23 mouse cellular contexts compared by ENCODE assay signal in genomic region chr9:53972358-53972757, GRCm38 (mm10). TPM values are rescaled to one million over a fixed set of nuclear protein-coding genes. Genes with fewer than 3 reads are reported as not detected.
DNase-seq lines count a peak whose midpoint lies in the region; ATAC-seq and TF ChIP-seq lines count a peak whose summit lies in the region.
"Had no signal": no experiment of that assay in that cellular context is flagged by ENCODE, and none has a peak within 500 bp of the region (broad histone marks: within the 10 kb centered on the region; RNA-seq: fewer than 3 reads in every experiment).

No protein-coding gene starts in this region.

- peak overlapping the region; percentile 7; the same call in 1 of the 2 replicates for H3K4me2 ChIP-seq in forebrain, embryonic 14.5 days (ENCODE audit: low read length)
- H3K4me2 ChIP-seq in forebrain, embryonic 11.5 days (ENCODE audit: low read depth, low read length, severe bottlenecking): no peak overlapping the region
- H3K4me2 ChIP-seq in hindbrain, postnatal 0 days (ENCODE audit: low read depth, low read length): peak overlapping the region; percentile 89; the same call in 1 of the 2 replicates
- H3K4me2 ChIP-seq in hindbrain, embryonic 16.5 days (ENCODE audit: low read length): no peak overlapping the region
- peak overlapping the region; percentile 80 for H3K4me2 ChIP-seq in neural tube, embryonic 13.5 days
- H3K4me2 ChIP-seq: heart, embryonic 11.5 days; liver, embryonic 11.5 days had no signal

- no peak for ATAC-seq in forebrain, embryonic 14.5 days
- ATAC-seq in forebrain, embryonic 11.5 days (replicated peaks; ENCODE audit: low FRiP score): no peak
- ATAC-seq in hindbrain, postnatal 0 days: no peak
- ATAC-seq in hindbrain, embryonic 16.5 days: no peak
- no peak for ATAC-seq in neural tube, embryonic 13.5 days (ENCODE audit: low read depth)

- no peaks in the 10 kb centered on the region; the same call in 1 of the 2 replicates for H3K27me3 ChIP-seq in forebrain, embryonic 14.5 days (replicated peaks; ENCODE audit: control insufficient read depth, insufficient read depth, low read length)
- peaks cover 10% of the 10 kb centered on the region for H3K27me3 ChIP-seq in forebrain, embryonic 11.5 days (ENCODE audit: control insufficient read depth, insufficient read depth, low read length)
- no peaks in the 10 kb centered on the region for H3K27me3 ChIP-seq in hindbrain, postnatal 0 days (ENCODE audit: insufficient read depth, low read length)
- H3K27me3 ChIP-seq in hindbrain, embryonic 16.5 days (replicated peaks; ENCODE audit: control insufficient read depth, insufficient read depth, low read length): no peaks in the 10 kb centered on the region
- H3K27me3 ChIP-seq in neural tube, embryonic 13.5 days: peaks cover 10% of the 10 kb centered on the region; the same call in 1 of the 2 replicates

- no peak for TF ChIP-seq CTCF in hindbrain, postnatal 0 days (IDR thresholded peaks at IDR 0.05; ENCODE audit: low read depth)

- H3K36me3 ChIP-seq in forebrain, embryonic 14.5 days (ENCODE audit: control insufficient read depth, insufficient read depth, low read length): no peaks in the 10 kb centered on the region
- H3K36me3 ChIP-seq in forebrain, embryonic 11.5 days (ENCODE audit: control insufficient read depth, insufficient read depth, low read length): no peaks in the 10 kb centered on the region
- H3K36me3 ChIP-seq in hindbrain, postnatal 0 days (ENCODE audit: insufficient read depth, low read length): no peaks in the 10 kb centered on the region
- H3K36me3 ChIP-seq in hindbrain, embryonic 16.5 days (ENCODE audit: control insufficient read depth, insufficient read depth, low read length): no peaks in the 10 kb centered on the region
- no peaks in the 10 kb centered on the region for H3K36me3 ChIP-seq in neural tube, embryonic 13.5 days
- H3K36me3 ChIP-seq: G1E had no signal

- peak; percentile 18 for DNase-seq in forebrain, embryonic 14.5 days (ENCODE audit: low spot score)
- no peak for DNase-seq in forebrain, embryonic 11.5 days (ENCODE audit: low spot score)
- DNase-seq in hindbrain, postnatal 0 days (ENCODE audit: low spot score): no peak
- DNase-seq in neural tube, embryonic 10.5 days (ENCODE audit: extremely low spot score, low spot score): no peak
- DNase-seq in retina, postnatal 1 day: no peak
- DNase-seq in lung, postnatal 10 days: no peak
- DNase-seq: adrenal gland, postnatal 25 days; cerebellum, adult 8-10 months; heart, postnatal 10 days; kidney, adult 18-20 months; kidney, postnatal 10 days; lung, adult 18-20 months; lung, postnatal 36 days had no signal

- H3K9ac ChIP-seq in forebrain, embryonic 14.5 days (ENCODE audit: low read length): no peak overlapping the region
- H3K9ac ChIP-seq in forebrain, embryonic 11.5 days (ENCODE audit: low read length): no peak overlapping the region
- H3K9ac ChIP-seq in hindbrain, postnatal 0 days (replicated peaks; ENCODE audit: low read length): no peak overlapping the region
- H3K9ac ChIP-seq in hindbrain, embryonic 16.5 days (ENCODE audit: low read depth, low read length): no peak overlapping the region
- no peak overlapping the region for H3K9ac ChIP-seq in neural tube, embryonic 13.5 days

- no peak overlapping the region for H3K4me3 ChIP-seq in forebrain, embryonic 14.5 days (ENCODE audit: low read depth, low read length)
- no peak overlapping the region for H3K4me3 ChIP-seq in forebrain, embryonic 11.5 days (ENCODE audit: low read depth, low read length)
- H3K4me3 ChIP-seq in hindbrain, postnatal 0 days (ENCODE audit: low read length): no peak overlapping the region
- no peak overlapping the region for H3K4me3 ChIP-seq in hindbrain, embryonic 16.5 days (ENCODE audit: low read length)
- H3K4me3 ChIP-seq in neural tube, embryonic 13.5 days: no peak overlapping the region
- H3K4me3 ChIP-seq: erythroblast, embryonic 14.5 days had no signal

- H3K4me1 ChIP-seq in forebrain, embryonic 14.5 days (ENCODE audit: control insufficient read depth, insufficient read depth, low read length): no peaks in the 10 kb centered on the region; the same call in 1 of the 2 replicates
- H3K4me1 ChIP-seq in forebrain, embryonic 11.5 days (replicated peaks; ENCODE audit: control insufficient read depth, insufficient read depth, low read length): peaks cover 3% of the 10 kb centered on the region; the same call in 1 of the 2 replicates
- H3K4me1 ChIP-seq in hindbrain, postnatal 0 days (ENCODE audit: insufficient read depth, low read length): no peaks in the 10 kb centered on the region
- no peaks in the 10 kb centered on the region; the same call in 1 of the 2 replicates for H3K4me1 ChIP-seq in hindbrain, embryonic 16.5 days (ENCODE audit: control insufficient read depth, insufficient read depth, low read depth, low read length)
- peaks cover 19% of the 10 kb centered on the region for H3K4me1 ChIP-seq in neural tube, embryonic 13.5 days (replicated peaks)

- H3K27ac ChIP-seq in forebrain, embryonic 14.5 days (ENCODE audit: low read depth, low read length): no peak overlapping the region
- H3K27ac ChIP-seq in forebrain, embryonic 11.5 days (ENCODE audit: low read depth, low read length): no peak overlapping the region
- H3K27ac ChIP-seq in hindbrain, postnatal 0 days: no peak overlapping the region
- H3K27ac ChIP-seq in hindbrain, embryonic 16.5 days (ENCODE audit: low read depth, low read length): no peak overlapping the region
- no peak overlapping the region for H3K27ac ChIP-seq in neural tube, embryonic 13.5 days (replicated peaks)

- no peaks in the 10 kb centered on the region for H3K9me3 ChIP-seq in forebrain, embryonic 14.5 days (replicated peaks; ENCODE audit: control insufficient read depth, low read length)
- no peaks in the 10 kb centered on the region for H3K9me3 ChIP-seq in forebrain, embryonic 11.5 days (ENCODE audit: control insufficient read depth, low read length)
- H3K9me3 ChIP-seq in hindbrain, postnatal 0 days (ENCODE audit: low read length): no peaks in the 10 kb centered on the region
- no peaks in the 10 kb centered on the region for H3K9me3 ChIP-seq in hindbrain, embryonic 16.5 days (ENCODE audit: control insufficient read depth, low read length)
- no peaks in the 10 kb centered on the region for H3K9me3 ChIP-seq in neural tube, embryonic 13.5 days
- H3K9me3 ChIP-seq: G1E had no signal

RNA-seq across cellular contexts. Expression of gene Elmod1, which starts 2.7 kb away (rescaled TPM):
- 11.6 and 19.5 TPM in 2 replicates for polyA plus RNA-seq in forebrain, embryonic 14.5 days (2014; fragmentation: Nextera tagmentation; extraction: Ambion mirVana)
- 2.8 and 2.9 TPM in 2 replicates for polyA plus RNA-seq in forebrain, embryonic 11.5 days (2014; fragmentation: Nextera tagmentation; extraction: Ambion mirVana)
- 67.3 and 80.5 TPM in 2 replicates for total RNA-seq in hindbrain, postnatal 0 days (2014; rRNA removed)
- 22.0 and 25.0 TPM in 2 replicates for polyA plus RNA-seq in hindbrain, postnatal 0 days (2015; fragmentation: Nextera tagmentation; extraction: Ambion mirVana)
- 14.6 and 19.9 TPM in 2 replicates for polyA plus RNA-seq in hindbrain, embryonic 16.5 days (2015; fragmentation: Nextera tagmentation; extraction: Ambion mirVana)
- polyA plus RNA-seq in neural tube, embryonic 13.5 days (2015; fragmentation: Nextera tagmentation; extraction: Ambion mirVana): 17.3 TPM in 2 replicates
- total RNA-seq: gastrocnemius, adult 18-20 months; gastrocnemius, postnatal 4 days; megakaryocyte-erythroid progenitor cell, adult 5-6 weeks had no signal
- polyA plus RNA-seq: erythroblast, embryonic 14.5 days; G1E; heart, embryonic 11.5 days; small intestine, adult 2 months had no signal

Comparison
In these comparisons a context has a peak if more than half of its experiments do, and no peak if none do; other contexts are left out.
1. H3K4me2 ChIP-seq: peak in forebrain, embryonic 14.5 days (single experiment), hindbrain, postnatal 0 days (single experiment) and neural tube, embryonic 13.5 days (single experiment); none in forebrain, embryonic 11.5 days (single experiment) and hindbrain, embryonic 16.5 days (single experiment).